Mouse (Mus musculus): ENCODE measurements at regions not wholly inside any gene's neighbourhood (a gene's known extent, or its start where the extent isn't known, plus 50 kb on each side); places are given as distances from the start of the nearest gene placed in this dataset.

DNA sequence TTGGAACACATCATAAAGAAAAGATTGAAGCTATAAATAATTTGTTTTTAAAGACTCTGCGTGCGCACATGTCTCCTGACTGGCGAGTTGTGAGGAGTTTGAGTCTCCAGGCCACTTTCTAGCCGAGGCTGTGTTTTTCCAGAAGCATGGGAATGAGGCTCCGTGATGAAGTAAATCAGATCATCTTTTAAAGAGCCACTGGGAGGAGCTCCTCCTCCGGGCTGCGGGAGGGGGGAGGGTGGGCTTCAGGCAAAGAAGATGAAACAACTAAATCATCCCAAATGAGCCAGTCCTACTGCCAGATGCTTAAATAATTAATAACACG is 141.6 kb downstream of the Setd4 start:
- H3K4me1 ChIP-seq (replicated peaks; ENCODE audit: low read depth, low read length), result peaks cover 84% of the 10 kb centered on the region

DNA sequence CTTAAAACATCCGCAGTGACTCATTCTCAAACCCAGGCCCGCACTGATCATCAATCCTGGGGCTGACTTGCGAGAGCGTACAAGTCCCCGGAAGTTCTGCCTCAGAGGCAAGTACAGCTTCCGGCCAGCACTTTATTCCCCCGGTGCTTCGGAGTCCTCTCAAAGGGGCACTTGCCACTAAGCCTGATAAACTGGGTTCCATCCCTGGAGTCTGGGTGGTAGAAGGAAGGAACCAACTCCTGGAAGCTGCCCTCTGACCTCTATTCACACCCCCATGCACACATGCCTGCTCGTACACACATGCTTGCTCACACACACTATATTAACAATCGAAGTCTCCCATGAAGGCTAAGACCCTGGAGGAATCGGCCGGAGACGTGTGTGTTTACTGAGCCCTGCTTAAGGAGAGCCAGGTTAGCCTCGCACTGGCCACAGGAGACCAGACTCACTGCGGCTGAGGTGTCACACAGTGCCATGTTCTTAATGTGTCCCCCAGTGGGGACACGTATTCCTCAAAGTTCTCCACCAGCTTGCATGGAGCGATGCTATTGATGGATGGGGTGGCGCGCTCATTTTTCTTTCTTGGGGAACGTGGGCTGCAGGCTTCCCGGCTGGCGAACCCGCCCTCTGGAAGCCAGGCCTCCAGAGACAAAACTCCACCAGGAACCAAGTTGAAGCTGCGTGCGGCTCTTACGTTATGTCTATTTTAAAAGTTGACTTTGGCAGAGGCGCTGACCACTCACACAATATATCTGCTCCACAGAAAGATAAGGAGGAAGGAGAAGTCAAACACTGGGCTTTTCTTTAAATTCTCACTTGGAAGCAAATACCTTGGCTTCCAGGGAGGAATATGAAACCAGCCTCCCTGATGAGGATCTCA is 142.2 kb downstream of the Setd4 start:
- Histone ChIP-seq H3K4me3 (replicated peaks; ENCODE audit: low read length) (no peak overlapping the region; the same call in 1 of the 2 replicates), H3K4me1 (replicated peaks; ENCODE audit: low read depth, low read length) (peaks cover 84% of the 10 kb centered on the region), H3K9me3 (ENCODE audit: low read length) (no peaks in the 10 kb centered on the region), H3K36me3 (ENCODE audit: insufficient read depth, low read length) (no peaks in the 10 kb centered on the region), H3K27me3 (ENCODE audit: insufficient read depth, low read length) (peaks cover 24% of the 10 kb centered on the region)
- TF ChIP-seq CTCF (conservative IDR thresholded peaks at IDR 0.05; ENCODE audit: low read length), result no peak
- TF ChIP-seq NANOG (IDR thresholded peaks at IDR 0.05; ENCODE audit: borderline replicate concordance, low read length), result no peak
- TF ChIP-seq POU5F1 (IDR thresholded peaks at IDR 0.05; ENCODE audit: borderline replicate concordance, low read length), result no peak

More for the DNA sequence above, 141.6 kb downstream of the Setd4 start:
- TF ChIP-seq POU5F1 (IDR thresholded peaks at IDR 0.05; ENCODE audit: borderline replicate concordance, low read length) (no peak), NANOG (IDR thresholded peaks at IDR 0.05; ENCODE audit: borderline replicate concordance, low read length) (no peak), CTCF (conservative IDR thresholded peaks at IDR 0.05; ENCODE audit: low read length) (no peak)
- Histone ChIP-seq H3K27me3 (ENCODE audit: insufficient read depth, low read length) (peaks cover 22% of the 10 kb centered on the region), H3K36me3 (ENCODE audit: insufficient read depth, low read length) (no peaks in the 10 kb centered on the region), H3K4me3 (replicated peaks; ENCODE audit: low read length) (no peak overlapping the region), H3K9me3 (ENCODE audit: low read length) (no peaks in the 10 kb centered on the region)

DNA sequence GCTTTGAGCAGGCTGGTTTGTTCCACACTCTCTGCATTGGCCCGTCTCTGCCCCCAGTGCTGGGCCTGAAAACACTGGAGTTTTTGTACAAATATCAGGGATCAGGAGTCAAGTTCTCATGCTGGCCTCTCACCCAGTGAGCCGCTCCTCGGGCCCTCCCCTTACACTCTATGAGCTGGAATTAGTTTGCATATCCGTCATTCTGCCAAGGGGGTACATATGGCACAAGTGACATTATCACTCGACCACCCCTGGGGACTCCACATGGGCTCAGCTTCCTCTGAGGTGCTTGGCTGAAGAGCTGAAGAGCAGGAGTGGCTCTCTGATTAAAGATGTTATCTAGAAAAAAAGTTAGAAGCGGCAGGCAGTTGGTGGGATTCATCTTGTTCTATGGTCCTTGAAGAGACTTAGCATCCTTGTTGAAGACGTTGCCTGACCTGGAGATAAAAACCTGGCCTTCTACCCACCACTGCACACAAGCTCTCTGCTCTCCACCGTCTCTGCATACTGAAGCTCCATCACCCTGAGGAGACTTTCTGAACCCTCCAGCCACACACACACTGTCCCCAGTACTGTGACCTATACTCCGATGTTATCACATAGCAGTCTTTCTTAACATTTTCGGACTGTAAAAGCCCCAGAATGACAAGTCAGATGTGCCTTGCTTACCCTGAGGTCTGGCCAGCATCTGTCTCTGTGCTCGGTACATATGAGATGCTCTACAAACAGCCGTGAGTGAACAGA is 144.2 kb downstream of the Setd4 start:
- TF ChIP-seq POU5F1 (IDR thresholded peaks at IDR 0.05; ENCODE audit: borderline replicate concordance, low read length), result no peak
- no peak for TF ChIP-seq NANOG (IDR thresholded peaks at IDR 0.05; ENCODE audit: borderline replicate concordance, low read length)
- Histone ChIP-seq H3K27me3 (ENCODE audit: insufficient read depth, low read length) (peaks cover 25% of the 10 kb centered on the region), H3K36me3 (ENCODE audit: insufficient read depth, low read length) (no peaks in the 10 kb centered on the region), H3K4me3 (replicated peaks; ENCODE audit: low read length) (peak overlapping the region; percentile 37; the same call in 1 of the 2 replicates), H3K4me1 (replicated peaks; ENCODE audit: low read depth, low read length) (peaks cover 67% of the 10 kb centered on the region), H3K9me3 (ENCODE audit: low read length) (no peaks in the 10 kb centered on the region)

DNA sequence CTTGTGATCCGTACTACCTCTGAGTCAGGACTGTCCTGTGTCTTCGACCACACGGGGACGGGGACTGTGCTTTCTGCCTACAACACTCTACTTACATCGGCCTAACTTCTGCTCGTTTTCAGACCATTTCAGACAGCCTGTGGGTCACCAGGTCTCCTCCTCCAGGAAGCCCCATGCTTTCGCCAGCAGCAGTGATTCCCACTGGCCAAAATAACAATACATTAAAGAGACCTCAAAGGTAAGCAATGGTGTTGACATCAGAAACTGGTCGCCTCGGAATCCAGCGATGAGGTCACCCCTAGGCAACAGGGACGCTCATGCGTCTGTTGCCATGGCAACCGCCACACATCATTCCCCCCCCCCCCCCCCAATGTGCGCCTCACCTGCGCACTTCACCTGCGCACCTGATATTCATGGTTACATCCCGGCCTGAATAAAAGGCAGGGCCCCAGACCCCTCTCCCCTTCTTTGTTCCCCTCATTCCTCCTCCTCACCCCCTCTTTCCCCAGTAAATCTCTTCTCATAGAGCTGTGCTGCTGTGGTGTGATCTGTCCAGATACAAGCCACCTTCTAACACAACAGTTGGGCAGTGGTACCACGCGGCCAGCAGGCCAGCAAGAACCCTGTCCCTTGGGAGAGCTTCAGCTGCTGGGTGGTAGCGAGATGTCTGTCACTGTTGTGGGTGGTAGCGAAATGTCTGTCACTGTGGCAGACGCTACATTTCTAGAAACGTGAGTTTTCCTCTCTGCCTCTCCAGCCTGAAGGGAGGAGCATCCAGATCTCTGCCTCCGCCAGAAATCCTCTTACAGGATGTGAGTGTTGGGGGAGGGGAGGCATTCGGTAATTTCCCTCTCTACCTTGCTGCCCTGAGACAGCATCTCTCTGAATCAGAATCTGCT is 145.0 kb downstream of the Setd4 start:
- Histone ChIP-seq H3K36me3 (ENCODE audit: insufficient read depth, low read length) (no peaks in the 10 kb centered on the region), H3K27me3 (ENCODE audit: insufficient read depth, low read length) (peaks cover 25% of the 10 kb centered on the region), H3K9me3 (ENCODE audit: low read length) (no peaks in the 10 kb centered on the region), H3K4me1 (replicated peaks; ENCODE audit: low read depth, low read length) (peaks cover 58% of the 10 kb centered on the region), H3K4me3 (replicated peaks; ENCODE audit: low read length) (peak overlapping the region; percentile 49; the same call in 1 of the 2 replicates)
- no peak for TF ChIP-seq CTCF (conservative IDR thresholded peaks at IDR 0.05; ENCODE audit: low read length)

DNA sequence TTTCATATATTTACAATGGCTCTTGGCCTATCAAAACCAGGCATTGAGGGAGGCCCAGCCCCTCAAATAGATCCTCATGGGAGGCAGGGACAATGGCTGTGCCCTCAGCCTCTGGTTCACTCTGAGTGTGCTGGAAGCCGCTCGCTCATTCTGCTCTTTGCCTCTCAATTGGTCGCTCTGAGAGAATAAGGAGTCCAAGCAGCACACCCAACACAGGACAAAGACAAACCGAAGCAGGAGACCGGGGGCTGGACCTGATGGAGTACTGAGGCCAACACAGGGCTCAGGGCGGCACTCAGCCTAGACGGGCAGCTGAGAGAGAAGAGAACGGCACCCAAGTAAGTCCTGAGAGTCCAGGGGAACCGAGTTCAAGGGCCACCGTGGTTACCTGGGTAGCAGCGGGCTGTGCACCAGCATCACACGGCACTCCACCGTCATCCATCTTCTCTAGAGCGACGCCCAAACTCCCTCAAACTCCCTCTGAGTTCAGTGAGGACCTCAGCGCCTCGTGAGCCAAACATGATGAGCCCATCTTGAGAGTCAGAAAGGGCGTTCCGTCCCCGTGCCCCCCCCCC is 145.8 kb downstream of the Setd4 start:
- Histone ChIP-seq H3K4me1 (replicated peaks; ENCODE audit: low read depth, low read length) (peaks cover 57% of the 10 kb centered on the region), H3K9me3 (ENCODE audit: low read length) (no peaks in the 10 kb centered on the region), H3K4me3 (replicated peaks; ENCODE audit: low read length) (peak overlapping the region; percentile 49), H3K36me3 (ENCODE audit: insufficient read depth, low read length) (no peaks in the 10 kb centered on the region), H3K27me3 (ENCODE audit: insufficient read depth, low read length) (peaks cover 26% of the 10 kb centered on the region)
- no peak for TF ChIP-seq NANOG (IDR thresholded peaks at IDR 0.05; ENCODE audit: borderline replicate concordance, low read length)
- no peak for TF ChIP-seq POU5F1 (IDR thresholded peaks at IDR 0.05; ENCODE audit: borderline replicate concordance, low read length)
- TF ChIP-seq CTCF (conservative IDR thresholded peaks at IDR 0.05; ENCODE audit: low read length), result no peak

DNA sequence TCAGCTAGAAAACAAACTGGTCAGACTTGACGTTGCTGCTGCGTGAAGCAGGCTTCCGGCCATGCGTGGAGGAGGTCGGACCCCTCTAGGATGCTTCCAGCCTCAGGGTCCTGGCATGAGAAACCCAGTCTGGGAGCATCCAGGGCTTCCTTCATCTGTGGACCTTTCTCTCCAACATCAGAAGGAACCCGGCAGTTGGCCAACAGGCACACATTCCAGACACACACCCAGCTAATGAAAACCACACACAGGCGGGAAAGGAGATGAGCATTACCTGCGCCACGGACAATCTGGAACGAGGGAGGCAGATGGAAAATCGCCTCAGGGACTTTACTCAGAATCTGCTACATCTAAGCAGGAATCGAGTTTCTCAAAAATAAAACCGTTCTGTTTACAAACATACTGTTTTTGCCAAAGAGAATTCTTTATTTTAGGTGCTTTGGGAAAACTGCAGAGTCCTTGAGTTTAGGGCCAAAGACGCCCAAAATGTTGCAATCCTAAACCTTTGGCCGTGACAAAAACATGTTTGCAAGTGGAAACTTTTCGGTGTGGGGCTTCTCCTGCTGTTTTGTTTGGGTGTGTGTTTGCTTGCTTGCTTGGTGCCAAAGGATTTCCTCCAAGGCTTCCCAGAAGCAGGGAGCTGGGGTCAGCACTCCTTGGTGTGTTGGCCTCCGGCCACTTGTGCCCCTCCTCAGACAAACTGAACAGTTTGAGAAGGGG is 147.0 kb downstream of the Setd4 start:
- H3K4me1 ChIP-seq (replicated peaks; ENCODE audit: low read depth, low read length), result peaks cover 52% of the 10 kb centered on the region
- H3K27me3 ChIP-seq (ENCODE audit: insufficient read depth, low read length), result peaks cover 36% of the 10 kb centered on the region
- TF ChIP-seq NANOG (IDR thresholded peaks at IDR 0.05; ENCODE audit: borderline replicate concordance, low read length) (no peak), POU5F1 (IDR thresholded peaks at IDR 0.05; ENCODE audit: borderline replicate concordance, low read length) (no peak), CTCF (conservative IDR thresholded peaks at IDR 0.05; ENCODE audit: low read length) (no peak)
- no peaks in the 10 kb centered on the region for H3K9me3 ChIP-seq (ENCODE audit: low read length)
- no peak overlapping the region for H3K4me3 ChIP-seq (replicated peaks; ENCODE audit: low read length)
- H3K36me3 ChIP-seq (ENCODE audit: insufficient read depth, low read length), result no peaks in the 10 kb centered on the region

DNA sequence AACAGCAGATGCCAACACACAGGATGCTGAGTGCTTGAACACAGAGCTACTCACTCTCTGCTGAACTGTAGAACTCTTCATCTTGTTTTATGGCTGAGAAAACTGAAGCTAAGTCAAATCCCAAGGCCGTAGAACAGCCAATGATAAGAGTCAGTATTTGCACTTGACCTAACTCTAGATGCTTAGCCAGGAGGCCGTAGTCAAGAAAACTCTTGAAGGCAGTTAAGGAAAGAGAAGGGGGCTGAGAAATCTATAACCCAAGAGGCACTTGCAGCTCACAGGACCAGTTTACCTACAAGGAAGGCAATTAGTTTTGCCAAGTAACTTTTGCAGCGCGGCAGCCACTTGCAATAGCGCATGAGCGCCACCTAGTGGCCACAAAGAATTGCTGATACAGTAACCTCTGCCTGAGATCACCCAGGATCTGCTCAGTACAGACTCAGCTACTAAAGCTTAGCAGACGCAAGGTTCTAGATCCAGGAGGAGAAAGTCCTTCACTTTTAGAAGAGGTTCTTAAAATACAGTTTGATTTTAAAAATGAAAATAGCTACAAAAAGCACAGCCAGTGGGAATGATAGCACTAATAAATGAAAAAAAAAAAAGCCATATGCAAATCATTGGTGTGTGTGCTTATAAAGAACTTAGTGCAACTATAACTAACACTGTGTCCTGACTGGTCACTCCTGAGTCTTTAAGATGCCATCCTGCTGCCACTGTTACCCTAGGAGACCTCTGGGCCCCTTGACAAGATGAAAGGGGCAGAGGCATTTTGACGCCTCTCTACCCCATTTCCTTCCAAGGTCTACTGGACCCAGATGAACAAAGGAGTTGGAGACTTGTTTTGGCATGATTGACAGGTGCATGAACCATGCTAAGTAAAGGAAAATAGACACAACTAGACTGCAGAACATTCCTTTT is 149.5 kb downstream of the Setd4 start:
- peaks cover 42% of the 10 kb centered on the region for H3K4me1 ChIP-seq (replicated peaks; ENCODE audit: low read depth, low read length)
- TF ChIP-seq NANOG (IDR thresholded peaks at IDR 0.05; ENCODE audit: borderline replicate concordance, low read length) (no peak), POU5F1 (IDR thresholded peaks at IDR 0.05; ENCODE audit: borderline replicate concordance, low read length) (no peak), CTCF (conservative IDR thresholded peaks at IDR 0.05; ENCODE audit: low read length) (peak; percentile 86)
- H3K9me3 ChIP-seq (ENCODE audit: low read length), result no peaks in the 10 kb centered on the region
- H3K36me3 ChIP-seq (ENCODE audit: insufficient read depth, low read length), result no peaks in the 10 kb centered on the region
- H3K4me3 ChIP-seq (replicated peaks; ENCODE audit: low read length), result no peak overlapping the region
- H3K27me3 ChIP-seq (ENCODE audit: insufficient read depth, low read length), result peaks cover 27% of the 10 kb centered on the region

All from E14TG2a.4 (cell line).